Mouse (Mus musculus): ENCODE measurements around the gene Pabpn1l. TPM values are rescaled to one million over a fixed set of nuclear protein-coding genes. Genes with fewer than 3 reads are reported as not detected.
A peak's percentile ranks its signal among the peaks of the same experiment; 100 is the strongest.

Gene Pabpn1l
- polyA plus RNA-seq, 1 experiment, result not detected

DNA sequence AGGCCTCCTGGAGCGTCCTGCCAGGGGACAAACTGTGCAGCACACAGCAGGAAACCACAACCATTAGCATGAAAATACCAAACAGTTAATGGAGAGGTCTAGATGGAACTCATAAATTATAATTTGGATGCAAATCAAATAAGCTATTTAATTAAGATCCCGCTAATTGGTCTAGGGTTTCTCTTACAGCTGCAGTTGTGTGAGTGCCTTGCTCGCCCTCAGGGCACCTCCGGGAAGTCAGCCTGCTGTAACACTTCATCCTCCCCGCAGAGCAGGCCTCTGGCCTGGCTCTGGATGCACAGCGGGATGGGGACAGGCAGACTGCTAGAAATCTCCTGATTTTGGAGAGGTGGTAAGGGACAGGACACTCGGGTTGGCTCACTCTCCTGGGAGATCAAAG is 36.4 kb downstream of the Pabpn1l start:
- no peak overlapping the region for H3K27ac ChIP-seq (ENCODE audit: control insufficient read depth, insufficient read depth, low read depth, low read length)
- TF ChIP-seq POLR2A (IDR thresholded peaks at IDR 0.05; ENCODE audit: control insufficient read depth, low read depth, low read length), result no peak
- TF ChIP-seq CTCF (IDR thresholded peaks at IDR 0.05; ENCODE audit: control insufficient read depth, insufficient read depth, insufficient replicate concordance, low read depth, low read length), result no peak

DNA sequence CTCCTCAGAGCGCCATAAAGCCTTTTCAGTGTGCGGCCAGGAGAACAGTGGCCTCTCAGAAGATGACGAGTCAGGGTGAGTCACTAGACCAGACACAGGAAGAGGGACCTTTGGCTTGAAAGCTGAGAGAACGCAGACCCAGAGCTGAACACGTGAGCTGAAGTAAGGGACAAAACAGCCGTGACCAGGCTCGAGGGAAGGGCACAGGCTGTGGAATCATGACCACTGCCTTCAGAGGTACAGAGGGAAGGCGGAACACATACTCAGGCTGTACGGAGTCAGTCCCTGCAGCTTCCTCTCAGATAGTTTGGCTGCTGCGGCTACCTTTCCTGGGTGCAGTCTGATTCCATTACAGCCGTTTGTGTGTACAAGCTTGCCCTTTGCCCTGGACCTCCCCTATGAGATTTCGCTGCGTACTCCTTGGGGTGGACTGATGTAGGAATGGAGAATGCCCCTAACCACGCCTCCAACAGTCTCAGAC is 37.1 kb downstream of the Pabpn1l start:
- TF ChIP-seq CTCF (IDR thresholded peaks at IDR 0.05; ENCODE audit: control insufficient read depth, insufficient read depth, insufficient replicate concordance, low read depth, low read length) (no peak), POLR2A (IDR thresholded peaks at IDR 0.05; ENCODE audit: control insufficient read depth, low read depth, low read length) (no peak)
- no peaks in the 10 kb centered on the region for H3K36me3 ChIP-seq (ENCODE audit: control insufficient read depth, insufficient read depth, low read length)
- no peak overlapping the region for H3K4me3 ChIP-seq (ENCODE audit: control insufficient read depth, low read depth, low read length)
- no peaks in the 10 kb centered on the region for H3K27me3 ChIP-seq (ENCODE audit: control insufficient read depth, insufficient read depth, low read length)
- no peak overlapping the region for H3K27ac ChIP-seq (ENCODE audit: control insufficient read depth, insufficient read depth, low read depth, low read length)
- peaks cover 5% of the 10 kb centered on the region for H3K4me1 ChIP-seq (ENCODE audit: control insufficient read depth, insufficient read depth, low read length)

More for the DNA sequence above, 36.4 kb downstream of the Pabpn1l start:
- no peaks in the 10 kb centered on the region for H3K27me3 ChIP-seq (ENCODE audit: control insufficient read depth, insufficient read depth, low read length)
- H3K36me3 ChIP-seq (ENCODE audit: control insufficient read depth, insufficient read depth, low read length), result no peaks in the 10 kb centered on the region
- H3K4me3 ChIP-seq (ENCODE audit: control insufficient read depth, low read depth, low read length), result no peak overlapping the region
- peaks cover 5% of the 10 kb centered on the region for H3K4me1 ChIP-seq (ENCODE audit: control insufficient read depth, insufficient read depth, low read length)

DNA sequence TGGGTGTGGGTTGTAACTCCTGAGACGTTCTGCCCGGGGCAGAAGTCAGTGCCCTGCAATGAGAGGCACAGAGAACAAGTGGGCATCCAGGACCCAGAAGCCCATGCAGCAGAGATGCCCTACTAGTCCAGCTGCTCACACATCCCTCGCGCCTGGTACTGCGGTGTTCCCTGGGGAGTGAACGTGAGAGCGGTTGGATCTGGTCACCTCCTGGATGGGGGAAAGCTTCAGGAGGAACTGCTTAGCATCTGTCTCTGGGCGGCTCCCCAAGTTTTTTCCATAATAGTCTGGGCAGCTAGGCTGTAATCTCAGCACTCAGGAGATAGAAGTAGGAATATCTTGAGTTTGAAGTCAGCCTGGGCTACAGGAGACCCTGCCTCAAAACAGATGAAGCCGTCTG is 37.6 kb downstream of the Pabpn1l start:
- Histone ChIP-seq H3K36me3 (ENCODE audit: control insufficient read depth, insufficient read depth, low read length) (no peaks in the 10 kb centered on the region), H3K27ac (ENCODE audit: control insufficient read depth, insufficient read depth, low read depth, low read length) (no peak overlapping the region), H3K4me1 (ENCODE audit: control insufficient read depth, insufficient read depth, low read length) (peaks cover 5% of the 10 kb centered on the region), H3K27me3 (ENCODE audit: control insufficient read depth, insufficient read depth, low read length) (no peaks in the 10 kb centered on the region), H3K4me3 (ENCODE audit: control insufficient read depth, low read depth, low read length) (no peak overlapping the region)
- TF ChIP-seq POLR2A (IDR thresholded peaks at IDR 0.05; ENCODE audit: control insufficient read depth, low read depth, low read length), result no peak
- no peak for TF ChIP-seq CTCF (IDR thresholded peaks at IDR 0.05; ENCODE audit: control insufficient read depth, insufficient read depth, insufficient replicate concordance, low read depth, low read length)

DNA sequence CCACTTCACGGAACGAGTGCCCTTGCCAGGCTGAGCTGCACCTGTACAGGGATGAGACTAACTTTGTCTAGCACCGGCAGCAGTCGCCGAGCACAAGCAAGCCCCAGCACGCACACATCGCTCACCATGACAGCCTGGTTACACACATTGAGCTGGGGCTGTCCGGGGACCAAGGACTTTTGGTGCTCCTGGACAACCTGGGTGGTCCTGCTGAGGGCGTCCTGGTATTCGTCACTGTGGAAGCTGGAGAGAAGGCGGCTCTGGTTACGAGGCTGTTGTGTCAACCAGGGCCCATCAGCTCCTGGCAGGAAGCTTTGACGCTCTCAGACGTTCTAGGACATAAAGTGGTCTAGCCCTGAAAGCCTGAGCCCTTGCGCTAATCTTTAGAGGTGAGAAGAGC is 41.6 kb downstream of the Pabpn1l start:
- no peaks in the 10 kb centered on the region for H3K36me3 ChIP-seq (ENCODE audit: control insufficient read depth, insufficient read depth, low read length)
- peaks cover 10% of the 10 kb centered on the region for H3K4me1 ChIP-seq (ENCODE audit: control insufficient read depth, insufficient read depth, low read length)
- H3K4me3 ChIP-seq (ENCODE audit: control insufficient read depth, low read depth, low read length), result no peak overlapping the region
- H3K27ac ChIP-seq (ENCODE audit: control insufficient read depth, insufficient read depth, low read depth, low read length), result no peak overlapping the region
- TF ChIP-seq POLR2A (IDR thresholded peaks at IDR 0.05; ENCODE audit: control insufficient read depth, low read depth, low read length), result no peak
- TF ChIP-seq CTCF (IDR thresholded peaks at IDR 0.05; ENCODE audit: control insufficient read depth, insufficient read depth, insufficient replicate concordance, low read depth, low read length), result no peak
- no peaks in the 10 kb centered on the region for H3K27me3 ChIP-seq (ENCODE audit: control insufficient read depth, insufficient read depth, low read length)

DNA sequence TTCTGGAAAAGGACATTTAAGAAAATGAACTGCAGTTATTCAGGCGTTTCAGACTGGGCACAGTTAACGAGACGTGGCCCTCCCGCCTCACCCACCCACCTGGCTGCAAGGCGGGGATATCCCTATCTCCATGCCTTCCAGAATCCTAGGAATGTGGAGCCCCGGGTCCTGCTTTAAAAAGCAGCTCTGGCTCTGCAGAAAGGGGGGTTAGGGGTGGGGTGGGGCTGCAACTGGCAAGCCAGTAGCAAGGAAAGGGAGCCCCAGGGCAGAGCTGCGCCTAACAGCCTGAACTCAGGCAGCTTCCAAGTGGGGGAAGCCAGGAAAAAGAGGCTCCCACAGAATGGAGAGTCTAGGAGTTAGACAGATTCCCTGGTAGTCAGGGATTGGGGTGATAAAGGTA is 43.3 kb downstream of the Pabpn1l start:
- TF ChIP-seq POLR2A (IDR thresholded peaks at IDR 0.05; ENCODE audit: control insufficient read depth, low read depth, low read length) (no peak), CTCF (IDR thresholded peaks at IDR 0.05; ENCODE audit: control insufficient read depth, insufficient read depth, insufficient replicate concordance, low read depth, low read length) (no peak)
- Histone ChIP-seq H3K36me3 (ENCODE audit: control insufficient read depth, insufficient read depth, low read length) (no peaks in the 10 kb centered on the region), H3K27me3 (ENCODE audit: control insufficient read depth, insufficient read depth, low read length) (no peaks in the 10 kb centered on the region), H3K4me3 (ENCODE audit: control insufficient read depth, low read depth, low read length) (no peak overlapping the region), H3K27ac (ENCODE audit: control insufficient read depth, insufficient read depth, low read depth, low read length) (no peak overlapping the region), H3K4me1 (ENCODE audit: control insufficient read depth, insufficient read depth, low read length) (peaks cover 14% of the 10 kb centered on the region)

DNA sequence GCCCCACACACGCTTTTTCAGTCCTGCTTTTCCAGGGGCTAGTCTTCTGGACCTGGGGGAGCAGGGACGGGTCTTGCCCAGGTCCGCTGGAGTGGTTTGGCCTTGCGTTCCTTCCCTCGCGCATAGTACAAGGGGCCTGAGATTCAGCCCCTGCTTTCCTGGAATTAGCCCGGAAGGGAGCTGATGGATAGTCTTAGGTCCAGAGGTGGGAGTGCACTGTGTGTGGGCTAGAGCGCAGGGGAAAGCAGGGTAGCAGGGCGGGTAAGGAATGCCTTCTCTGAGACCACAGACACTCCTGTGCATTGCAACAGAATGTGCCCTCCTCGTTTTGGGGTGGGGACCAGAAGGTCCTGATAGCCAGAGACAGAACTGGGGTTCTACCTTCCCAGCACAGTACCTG is 45.4 kb downstream of the Pabpn1l start:
- Histone ChIP-seq H3K36me3 (ENCODE audit: control insufficient read depth, insufficient read depth, low read length) (no peaks in the 10 kb centered on the region), H3K27me3 (ENCODE audit: control insufficient read depth, insufficient read depth, low read length) (no peaks in the 10 kb centered on the region), H3K27ac (ENCODE audit: control insufficient read depth, insufficient read depth, low read depth, low read length) (no peak overlapping the region), H3K4me1 (ENCODE audit: control insufficient read depth, insufficient read depth, low read length) (peaks cover 12% of the 10 kb centered on the region), H3K4me3 (ENCODE audit: control insufficient read depth, low read depth, low read length) (peak overlapping the region; percentile 94)
- TF ChIP-seq CTCF (IDR thresholded peaks at IDR 0.05; ENCODE audit: control insufficient read depth, insufficient read depth, insufficient replicate concordance, low read depth, low read length), result no peak
- no peak for TF ChIP-seq POLR2A (IDR thresholded peaks at IDR 0.05; ENCODE audit: control insufficient read depth, low read depth, low read length)

DNA sequence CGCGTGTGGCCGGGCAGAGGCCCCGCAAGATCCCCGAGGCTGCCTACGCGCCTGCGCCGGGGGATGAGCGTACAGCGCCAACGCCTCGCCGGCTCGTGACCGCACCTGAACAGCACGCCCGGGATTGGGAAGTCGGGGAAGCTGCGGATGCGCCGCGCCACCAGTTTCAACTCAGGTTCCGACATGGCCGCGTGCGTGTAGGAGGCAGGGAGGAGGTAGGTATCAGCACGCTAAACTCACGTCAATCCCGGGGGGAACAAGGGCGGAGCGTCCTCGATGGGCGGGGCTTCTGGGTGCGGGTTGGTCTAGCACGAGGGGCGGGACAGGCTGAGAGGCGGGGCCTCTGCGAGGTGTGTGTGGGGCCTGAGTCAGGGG is 45.9 kb downstream of the Pabpn1l start, which contains the start of gene Aprt:
Gene Aprt (minus strand): TSS at position 262 of the 375 bp plus-strand sequence.
- Histone ChIP-seq H3K36me3 (ENCODE audit: control insufficient read depth, insufficient read depth, low read length) (no peaks in the 10 kb centered on the region), H3K27me3 (ENCODE audit: control insufficient read depth, insufficient read depth, low read length) (no peaks in the 10 kb centered on the region), H3K4me3 (ENCODE audit: control insufficient read depth, low read depth, low read length) (peak within 1 kb of the TSS; percentile 94), H3K4me1 (ENCODE audit: control insufficient read depth, insufficient read depth, low read length) (peaks cover 12% of the 10 kb centered on the region), H3K27ac (ENCODE audit: control insufficient read depth, insufficient read depth, low read depth, low read length) (peak within 1 kb of the TSS; percentile 73)
- peak; percentile 70 for TF ChIP-seq POLR2A (IDR thresholded peaks at IDR 0.05; ENCODE audit: control insufficient read depth, low read depth, low read length)
- no peak for TF ChIP-seq CTCF (IDR thresholded peaks at IDR 0.05; ENCODE audit: control insufficient read depth, insufficient read depth, insufficient replicate concordance, low read depth, low read length)
